Mouse (Mus musculus) megakaryocyte, embryonic 14.5 days (primary cell): Measurements from ENCODE around the gene Zfp638. TPM values are rescaled to one million over a fixed set of nuclear protein-coding genes. Genes with fewer than 3 reads are reported as not detected.
"Not testable (repeated sequence)": the region's sequence is repeated elsewhere in the genome, so short reads cannot be mapped to it uniquely, and the experiment has no call there.

Experiments used
- H3K27me3 ChIP-seq: replicated peaks from 2 replicates; pipeline ENCODE3; 2012; ENCODE audit warnings: inconsistent platforms
- H3K36me3 ChIP-seq: replicated peaks from 2 replicates; pipeline ENCODE3; 2012; ENCODE audit warnings: low read length, inconsistent platforms, mixed read lengths
- H3K4me1 ChIP-seq: 2 replicates; pipeline ENCODE4 v1.6.1; 2012; ENCODE audit warnings: inconsistent platforms
- H3K4me3 ChIP-seq: replicated peaks from 2 replicates; pipeline ENCODE3; 2012; ENCODE audit warnings: moderate library complexity, mild to moderate bottlenecking, inconsistent platforms
- H3K9me3 ChIP-seq: 2 replicates; pipeline ENCODE4 v1.6.1; 2012; ENCODE audit warnings: inconsistent platforms
- FLI1 ChIP-seq: IDR thresholded peaks from 2 replicates; pipeline ENCODE4 v1.6.1; 2012; ENCODE audit warnings: low read length, inconsistent platforms, mixed read lengths
- GATA1 ChIP-seq: IDR thresholded peaks from 3 replicates; pipeline ENCODE4 v1.6.1; 2012; ENCODE audit warnings: mixed read lengths, low read length, inconsistent platforms, borderline replicate concordance
- polyA plus RNA-seq: library from polyadenylated mRNA; stranded (reverse); fragments of >175 nt; gene quantifications from 2 replicates; pipeline ENCODE4 v1.2.3, GENCODE M21; 2012; ENCODE audit warnings: low replicate concordance; ENCODE audit not compliant: insufficient read depth

The Zfp638 gene
- 2.5 TPM in 1 of 2 replicates, not detected in the other for polyA plus RNA-seq

- H3K4me1 ChIP-seq, result peaks cover 27% of the 10 kb centered on the region
- H3K36me3 ChIP-seq, result no peaks in the 10 kb centered on the region
- H3K4me3 ChIP-seq, result peak within 1 kb of the TSS; percentile 93
- peaks cover 4% of the 10 kb centered on the region; the same call in 1 of the 2 replicates for H3K9me3 ChIP-seq
- TF ChIP-seq FLI1 (no peak), GATA1 (no peak)
- peaks cover 4% of the 10 kb centered on the region for H3K27me3 ChIP-seq
Observed at GRCm38 (mm10) chr6:83866954-83867597, at the start of gene Zfp638. Gene Zfp638, plus strand, starts transcription at chr6:83867109.

GRCm38 (mm10) chr6:83818996-83819395 is 47.9 kb upstream of the Zfp638 start:
- no peak for TF ChIP-seq FLI1
- TF ChIP-seq GATA1, result no peak
- Histone ChIP-seq H3K36me3 (peaks cover 7% of the 10 kb centered on the region), H3K27me3 (no peaks in the 10 kb centered on the region), H3K4me3 (no peak overlapping the region), H3K9me3 (peaks cover 14% of the 10 kb centered on the region; the same call in 1 of the 2 replicates), H3K4me1 (peaks cover 13% of the 10 kb centered on the region)

DNA sequence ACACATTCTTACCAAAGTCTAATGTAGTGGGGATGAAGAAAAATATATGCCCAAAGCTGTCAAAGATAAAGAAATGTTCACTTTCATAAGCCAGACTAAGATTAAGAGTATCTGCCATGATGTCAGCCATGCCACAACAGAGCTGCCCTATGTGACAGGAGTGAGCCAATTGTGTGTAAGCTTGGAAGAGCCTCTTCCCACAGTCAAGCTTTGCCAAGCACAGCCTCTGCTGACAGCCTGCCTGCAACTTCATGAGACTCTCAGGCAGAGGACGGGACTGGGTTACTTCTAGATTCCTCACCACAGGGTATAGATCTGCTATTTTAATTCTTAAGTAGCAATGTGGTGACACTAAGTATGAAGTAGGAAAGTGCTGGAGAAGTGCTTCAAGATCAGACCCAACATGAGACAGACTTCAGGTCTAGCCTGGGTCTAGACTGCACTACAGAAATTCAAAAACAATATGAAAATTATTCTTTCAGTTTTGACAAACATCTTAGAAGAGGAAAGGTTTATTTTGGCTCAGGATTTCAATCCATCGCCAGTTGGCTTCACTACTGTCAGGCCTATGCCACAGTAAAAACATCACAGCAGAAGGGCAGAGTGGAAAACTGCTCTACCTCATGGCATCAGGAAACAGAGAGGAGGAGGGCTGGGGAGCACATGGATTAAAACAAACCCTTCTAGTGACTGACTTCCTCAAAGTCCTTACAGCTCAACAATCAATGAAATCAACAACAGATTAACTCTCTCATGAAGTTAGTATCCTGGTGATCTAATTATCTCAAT is 46.0 kb upstream of the Zfp638 start:
- peaks cover 13% of the 10 kb centered on the region for H3K4me1 ChIP-seq
- no peak overlapping the region for H3K4me3 ChIP-seq
- H3K36me3 ChIP-seq, result no peaks in the 10 kb centered on the region
- TF ChIP-seq FLI1, result no peak
- TF ChIP-seq GATA1, result no peak
- peaks cover 11% of the 10 kb centered on the region; the same call in 1 of the 2 replicates for H3K9me3 ChIP-seq
- H3K27me3 ChIP-seq, result no peaks in the 10 kb centered on the region

GRCm38 (mm10) chr6:83821856-83822255 is 45.1 kb upstream of the Zfp638 start:
- H3K4me1 ChIP-seq, result peaks cover 13% of the 10 kb centered on the region
- H3K9me3 ChIP-seq, result peaks cover 6% of the 10 kb centered on the region; the same call in 1 of the 2 replicates
- no peaks in the 10 kb centered on the region for H3K27me3 ChIP-seq
- TF ChIP-seq FLI1 (no peak), GATA1 (no peak)
- H3K4me3 ChIP-seq, result no peak overlapping the region
- H3K36me3 ChIP-seq, result no peaks in the 10 kb centered on the region

GRCm38 (mm10) chr6:83830941-83831605 is 35.8 kb upstream of the Zfp638 start:
- H3K27me3 ChIP-seq, result peaks cover 2% of the 10 kb centered on the region
- peaks cover 4% of the 10 kb centered on the region for H3K36me3 ChIP-seq
- peak overlapping the region; percentile 96 for H3K4me3 ChIP-seq
- H3K9me3 ChIP-seq, result no peaks in the 10 kb centered on the region
- TF ChIP-seq GATA1, result no peak
- TF ChIP-seq FLI1, result no peak
- H3K4me1 ChIP-seq, result peaks cover 28% of the 10 kb centered on the region

DNA sequence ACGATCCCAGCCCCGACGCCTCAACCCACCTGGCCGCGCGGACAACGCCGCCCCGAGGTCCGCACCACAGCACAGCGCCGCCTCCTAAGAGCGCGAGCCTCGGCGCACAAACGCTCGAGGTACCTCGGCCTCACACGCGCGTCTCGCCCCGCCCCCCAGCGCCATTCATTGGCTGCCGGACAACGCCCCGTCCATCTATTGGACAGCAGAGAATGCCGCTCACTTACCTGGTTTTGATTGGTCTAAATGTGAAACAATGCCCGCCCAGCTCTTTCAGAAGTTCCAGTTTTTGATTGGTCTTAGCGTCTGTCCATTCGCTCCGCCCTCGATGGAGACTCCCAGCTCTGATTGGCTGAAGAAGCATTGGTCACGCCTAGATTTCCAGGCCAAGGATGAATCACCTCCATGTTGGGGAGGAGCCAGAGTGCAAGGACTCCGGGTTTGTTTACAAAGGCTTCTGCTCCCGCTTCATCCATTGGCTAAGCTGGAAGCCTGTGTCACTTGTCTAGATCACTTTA is 35.2 kb upstream of the Zfp638 start, which contains the start of gene Paip2b:
Paip2b (minus strand) TSS at position 136 of the 518 bp plus-strand sequence.
- H3K36me3 ChIP-seq, result peaks cover 4% of the 10 kb centered on the region
- TF ChIP-seq GATA1, result no peak
- TF ChIP-seq FLI1, result no peak

GRCm38 (mm10) chr6:83832393-83832792 is 34.5 kb upstream of the Zfp638 start:
- Histone ChIP-seq H3K4me1 (peaks cover 32% of the 10 kb centered on the region), H3K4me3 (peak overlapping the region; percentile 96)
- not testable (repeated sequence) for H3K27me3 ChIP-seq, H3K9me3 ChIP-seq, H3K36me3 ChIP-seq

More for the DNA sequence above, 35.2 kb upstream of the Zfp638 start, which contains the start of gene Paip2b:
- peaks cover 32% of the 10 kb centered on the region for H3K4me1 ChIP-seq
- H3K9me3 ChIP-seq, result no peaks in the 10 kb centered on the region
- H3K4me3 ChIP-seq, result peak within 1 kb of the TSS; percentile 96
- peaks cover 2% of the 10 kb centered on the region for H3K27me3 ChIP-seq

- H3K36me3 ChIP-seq, result no peaks in the 10 kb centered on the region
- peaks cover 16% of the 10 kb centered on the region for H3K4me1 ChIP-seq
- H3K27me3 ChIP-seq, result peaks cover 2% of the 10 kb centered on the region
- H3K9me3 ChIP-seq, result peaks cover 4% of the 10 kb centered on the region; the same call in 1 of the 2 replicates
- no peak for TF ChIP-seq GATA1
- TF ChIP-seq FLI1, result no peak
- no peak overlapping the region for H3K4me3 ChIP-seq
Observed at GRCm38 (mm10) chr6:83836826-83837225, 30.1 kb upstream of the Zfp638 start.

DNA sequence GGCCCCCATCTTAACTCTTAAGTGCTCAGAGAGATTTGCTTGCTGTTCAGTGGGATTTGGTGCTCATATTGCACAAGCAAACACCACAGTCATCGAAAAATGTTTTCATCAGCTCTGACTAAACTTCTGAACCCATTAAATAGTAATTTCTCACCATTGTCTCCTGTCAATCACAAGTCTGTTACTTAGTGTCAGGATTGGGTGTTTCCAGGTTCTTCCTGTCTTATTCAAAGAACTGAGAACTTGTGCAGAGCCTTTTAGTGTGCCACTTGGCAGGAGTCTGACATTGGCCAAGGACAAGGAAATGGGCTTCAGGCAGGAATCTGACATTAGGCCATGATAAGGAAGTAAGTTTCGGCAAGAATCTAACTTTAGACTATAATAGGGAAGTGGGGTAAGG is 28.9 kb upstream of the Zfp638 start:
- TF ChIP-seq FLI1 (no peak), GATA1 (no peak)
- H3K36me3 ChIP-seq, result no peaks in the 10 kb centered on the region

More for the DNA sequence above, 28.9 kb upstream of the Zfp638 start:
- Histone ChIP-seq H3K9me3 (peaks cover 4% of the 10 kb centered on the region; the same call in 1 of the 2 replicates), H3K4me1 (peaks cover 9% of the 10 kb centered on the region), H3K27me3 (peaks cover 2% of the 10 kb centered on the region), H3K4me3 (no peak overlapping the region)
